Mouse (Mus musculus): ENCODE results near the gene Gpld1. TPM values are rescaled to one million over a fixed set of nuclear protein-coding genes. Genes with fewer than 3 reads are reported as not detected.

Gpld1 gene
- polyA plus RNA-seq (2011; ENCODE audit: insufficient read length, low read depth, missing spikeins): 0.45 and 1.1 TPM in 2 replicates

- Histone ChIP-seq H3K4me1 (ENCODE audit: control insufficient read depth, insufficient read depth, low read length) (0 out of 2 replicates have a peak, but pooled peaks cover 2% of the 10 kb centered on the region), H3K27ac (ENCODE audit: insufficient read depth, low read length) (no peak within 1 kb of the TSS), H3K4me3 (ENCODE audit: insufficient read depth, low read length) (no peak within 1 kb of the TSS)
- TF ChIP-seq CTCF (IDR thresholded peaks at IDR 0.05; ENCODE audit: borderline replicate concordance, insufficient read depth, low read length): no peak
- TF ChIP-seq POLR2A (IDR thresholded peaks at IDR 0.05; ENCODE audit: low read depth, low read length): no peak
Observed at GRCm38 (mm10) chr13:24942512-24943282, at the start of gene Gpld1. Gpld1 (plus strand) TSS chr13:24943152.

GRCm38 (mm10) chr13:24893880-24894279 is 49.1 kb upstream of the Gpld1 start:
- H3K27ac ChIP-seq (ENCODE audit: insufficient read depth, low read length): no peak overlapping the region
- no peaks in the 10 kb centered on the region for H3K4me1 ChIP-seq (ENCODE audit: control insufficient read depth, insufficient read depth, low read length)
- H3K4me3 ChIP-seq (ENCODE audit: insufficient read depth, low read length): no peak overlapping the region
- no peak for TF ChIP-seq CTCF (IDR thresholded peaks at IDR 0.05; ENCODE audit: borderline replicate concordance, insufficient read depth, low read length)
- TF ChIP-seq POLR2A (IDR thresholded peaks at IDR 0.05; ENCODE audit: low read depth, low read length): no peak

- Histone ChIP-seq H3K27ac (ENCODE audit: insufficient read depth, low read length) (no peak overlapping the region), H3K4me3 (ENCODE audit: insufficient read depth, low read length) (no peak overlapping the region)
Observed at GRCm38 (mm10) chr13:24901916-24902315, 41.0 kb upstream of the Gpld1 start.

GRCm38 (mm10) chr13:24903412-24903811 is 39.5 kb upstream of the Gpld1 start:
- H3K27ac ChIP-seq (ENCODE audit: insufficient read depth, low read length): no peak overlapping the region

More at GRCm38 (mm10) chr13:24901916-24902315, 41.0 kb upstream of the Gpld1 start:
- no peaks in the 10 kb centered on the region for H3K4me1 ChIP-seq (ENCODE audit: control insufficient read depth, insufficient read depth, low read length)
- TF ChIP-seq CTCF (IDR thresholded peaks at IDR 0.05; ENCODE audit: borderline replicate concordance, insufficient read depth, low read length) (no peak), POLR2A (IDR thresholded peaks at IDR 0.05; ENCODE audit: low read depth, low read length) (no peak)

GRCm38 (mm10) chr13:24905422-24905821 is 37.5 kb upstream of the Gpld1 start:
- H3K4me1 ChIP-seq (ENCODE audit: control insufficient read depth, insufficient read depth, low read length): no peaks in the 10 kb centered on the region
- H3K27ac ChIP-seq (ENCODE audit: insufficient read depth, low read length): no peak overlapping the region
- no peak overlapping the region for H3K4me3 ChIP-seq (ENCODE audit: insufficient read depth, low read length)
- TF ChIP-seq CTCF (IDR thresholded peaks at IDR 0.05; ENCODE audit: borderline replicate concordance, insufficient read depth, low read length): no peak
- TF ChIP-seq POLR2A (IDR thresholded peaks at IDR 0.05; ENCODE audit: low read depth, low read length): no peak

More at GRCm38 (mm10) chr13:24903412-24903811, 39.5 kb upstream of the Gpld1 start:
- Histone ChIP-seq H3K4me1 (ENCODE audit: control insufficient read depth, insufficient read depth, low read length) (no peaks in the 10 kb centered on the region), H3K4me3 (ENCODE audit: insufficient read depth, low read length) (no peak overlapping the region)
- TF ChIP-seq POLR2A (IDR thresholded peaks at IDR 0.05; ENCODE audit: low read depth, low read length): no peak
- no peak for TF ChIP-seq CTCF (IDR thresholded peaks at IDR 0.05; ENCODE audit: borderline replicate concordance, insufficient read depth, low read length)

- no peaks in the 10 kb centered on the region for H3K4me1 ChIP-seq (ENCODE audit: control insufficient read depth, insufficient read depth, low read length)
- H3K4me3 ChIP-seq (ENCODE audit: insufficient read depth, low read length): no peak overlapping the region
- TF ChIP-seq POLR2A (IDR thresholded peaks at IDR 0.05; ENCODE audit: low read depth, low read length): no peak
- TF ChIP-seq CTCF (IDR thresholded peaks at IDR 0.05; ENCODE audit: borderline replicate concordance, insufficient read depth, low read length): no peak
- H3K27ac ChIP-seq (ENCODE audit: insufficient read depth, low read length): no peak overlapping the region
Observed at GRCm38 (mm10) chr13:24906831-24907570, 36.0 kb upstream of the Gpld1 start.

GRCm38 (mm10) chr13:24909112-24909511 is 33.8 kb upstream of the Gpld1 start:
- Histone ChIP-seq H3K4me1 (ENCODE audit: control insufficient read depth, insufficient read depth, low read length) (no peaks in the 10 kb centered on the region), H3K27ac (ENCODE audit: insufficient read depth, low read length) (no peak overlapping the region), H3K4me3 (ENCODE audit: insufficient read depth, low read length) (no peak overlapping the region)
- TF ChIP-seq CTCF (IDR thresholded peaks at IDR 0.05; ENCODE audit: borderline replicate concordance, insufficient read depth, low read length) (no peak), POLR2A (IDR thresholded peaks at IDR 0.05; ENCODE audit: low read depth, low read length) (no peak)

GRCm38 (mm10) chr13:24913576-24913975 is 29.4 kb upstream of the Gpld1 start:
- Histone ChIP-seq H3K27ac (ENCODE audit: insufficient read depth, low read length) (no peak overlapping the region), H3K4me1 (ENCODE audit: control insufficient read depth, insufficient read depth, low read length) (no peaks in the 10 kb centered on the region), H3K4me3 (ENCODE audit: insufficient read depth, low read length) (no peak overlapping the region)
- TF ChIP-seq CTCF (IDR thresholded peaks at IDR 0.05; ENCODE audit: borderline replicate concordance, insufficient read depth, low read length): no peak
- TF ChIP-seq POLR2A (IDR thresholded peaks at IDR 0.05; ENCODE audit: low read depth, low read length): no peak

- Histone ChIP-seq H3K27ac (ENCODE audit: insufficient read depth, low read length) (no peak overlapping the region), H3K4me1 (ENCODE audit: control insufficient read depth, insufficient read depth, low read length) (no peaks in the 10 kb centered on the region), H3K4me3 (ENCODE audit: insufficient read depth, low read length) (no peak overlapping the region)
- TF ChIP-seq CTCF (IDR thresholded peaks at IDR 0.05; ENCODE audit: borderline replicate concordance, insufficient read depth, low read length) (no peak), POLR2A (IDR thresholded peaks at IDR 0.05; ENCODE audit: low read depth, low read length) (no peak)
Observed at GRCm38 (mm10) chr13:24914915-24915314, 28.0 kb upstream of the Gpld1 start.

GRCm38 (mm10) chr13:24915831-24916230 is 27.1 kb upstream of the Gpld1 start:
- Histone ChIP-seq H3K27ac (ENCODE audit: insufficient read depth, low read length) (no peak overlapping the region), H3K4me1 (ENCODE audit: control insufficient read depth, insufficient read depth, low read length) (no peaks in the 10 kb centered on the region), H3K4me3 (ENCODE audit: insufficient read depth, low read length) (no peak overlapping the region)
- no peak for TF ChIP-seq POLR2A (IDR thresholded peaks at IDR 0.05; ENCODE audit: low read depth, low read length)
